Mouse (Mus musculus) mouse embryonic stem cell (cell line): ENCODE results near the gene Zdhhc12.

Experiments used
- in situ Hi-C, 2 experiments: fragments of 300-500 bp; cut with MboI; formaldehyde crosslinking; loops; 1 replicate in 1 of 2; 3 replicates in 1 of 2; pipeline ENCODE4 v1.14.3; 2019 to 2020; ENCODE audit warnings: low sequenced_read_pairs in 2 of 2, low pct_unique_long_range_greater_than_20kb in 1 of 2, mixed read lengths in 1 of 2; ENCODE audit not compliant: unreplicated experiment in 1 of 2

The Zdhhc12 gene

DNA sequence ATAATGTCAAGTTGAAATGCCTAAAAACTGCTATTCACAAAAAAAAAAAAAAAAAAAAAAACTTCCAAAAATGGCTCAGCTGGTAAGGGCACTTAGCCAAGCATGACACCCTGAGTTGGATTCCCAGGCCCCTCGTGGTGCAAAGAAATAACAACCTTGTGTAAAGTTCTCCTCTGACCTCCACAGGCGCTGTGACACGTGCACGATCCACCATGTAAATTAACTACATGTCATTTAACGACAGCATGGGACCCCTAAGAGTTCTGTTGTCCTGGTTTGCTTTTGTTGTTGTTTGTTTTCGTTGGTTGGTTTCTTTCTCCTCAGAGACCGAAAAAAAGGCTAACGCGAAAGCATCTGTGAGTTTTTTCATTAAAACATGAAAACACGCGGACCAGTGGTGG lies 45.3 kb downstream of the Zdhhc12 start:
- in situ Hi-C loops: no loop called here

DNA sequence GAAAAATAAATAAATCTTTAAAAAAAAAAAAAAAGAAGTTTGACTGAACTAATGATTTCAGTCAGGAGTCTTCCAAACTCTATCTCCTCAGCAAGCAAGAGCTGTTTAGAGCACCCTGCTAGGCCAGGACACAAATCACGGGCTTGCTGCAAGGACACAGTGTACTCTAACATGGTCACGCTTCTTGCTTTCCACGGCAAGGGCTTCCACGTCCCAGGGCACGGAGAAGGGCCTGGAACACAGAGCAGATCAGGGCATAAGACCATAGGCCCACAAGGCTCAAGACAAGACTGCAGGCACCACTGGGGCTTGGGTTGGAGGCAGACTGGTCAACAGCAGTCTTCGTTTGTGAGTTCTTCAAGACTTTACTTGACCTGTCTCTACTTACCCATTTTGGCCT lies 46.3 kb downstream of the Zdhhc12 start:
- in situ Hi-C loops: no loop called here

DNA sequence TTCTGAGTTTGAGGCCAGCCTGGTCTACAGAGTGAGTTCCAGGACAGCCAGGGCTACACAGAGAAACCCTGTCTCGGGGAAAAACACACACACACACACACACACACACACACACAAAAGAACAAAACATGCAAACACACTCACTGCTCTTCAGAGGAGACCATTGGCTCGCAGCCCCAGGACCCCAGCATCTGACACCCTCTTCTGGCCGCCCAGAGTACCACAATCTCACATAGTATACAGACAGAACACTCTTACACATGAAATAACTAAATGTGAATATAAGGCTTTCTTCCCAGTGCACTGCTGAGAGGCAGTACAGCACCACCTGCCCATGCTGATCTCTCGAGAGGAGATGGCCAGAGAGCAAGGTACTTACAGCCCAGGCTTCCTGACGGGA lies 48.9 kb downstream of the Zdhhc12 start:
- in situ Hi-C loops: no loop called here

DNA sequence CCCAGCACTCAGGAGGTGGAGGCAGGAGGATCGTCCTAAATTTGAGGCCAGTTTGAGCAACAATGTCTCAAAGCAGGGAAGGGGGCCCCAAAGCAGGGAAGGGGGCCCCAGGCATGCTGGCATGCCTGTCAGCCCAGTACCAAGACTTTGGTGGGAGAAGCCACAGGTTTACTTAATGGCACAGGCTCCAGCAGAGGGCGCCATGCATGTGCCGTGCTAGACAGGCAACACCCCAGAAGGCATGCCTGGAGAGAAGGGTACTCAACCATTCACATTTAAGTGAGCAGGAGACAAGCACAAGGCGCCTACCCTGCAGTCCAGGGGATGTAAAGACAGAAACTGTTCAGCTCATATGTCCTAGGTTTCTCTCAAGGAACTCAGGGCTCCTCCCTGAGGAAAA lies 51.0 kb downstream of the Zdhhc12 start:
- in situ Hi-C loops: no loop called here
